Mouse (Mus musculus) kidney, adult 2 months (tissue): Measurements from ENCODE around the gene Ppp1r13b. TPM values are rescaled to one million over a fixed set of nuclear protein-coding genes. Genes with fewer than 3 reads are reported as not detected.

Experiments used
- DNase-seq: peaks from one replicate; pipeline ENCODE4 v3.0.0; 2021
- H3K27ac ChIP-seq: fragments of 200-500 bp; 2 replicates; pipeline ENCODE4 v1.5.1; 2012; ENCODE audit warnings: low read depth, low read length, control low read depth, inconsistent platforms; ENCODE audit not compliant: insufficient read depth
- H3K27me3 ChIP-seq: fragments of 200-500 bp; replicated peaks from 2 replicates; pipeline ENCODE4 v1.6.1; 2012; ENCODE audit warnings: mild to moderate bottlenecking, moderate library complexity, low read length, inconsistent platforms; ENCODE audit not compliant: control insufficient read depth, insufficient read depth
- H3K36me3 ChIP-seq: fragments of 200-500 bp; 2 replicates; pipeline ENCODE4 v1.6.1; 2012; ENCODE audit warnings: mild to moderate bottlenecking, moderate library complexity, low read length, inconsistent platforms; ENCODE audit not compliant: control insufficient read depth, insufficient read depth
- H3K4me1 ChIP-seq: fragments of 200-500 bp; 2 replicates; pipeline ENCODE4 v1.6.1; 2011; ENCODE audit warnings: low read length; ENCODE audit not compliant: control insufficient read depth, insufficient read depth
- H3K4me3 ChIP-seq: fragments of 200-500 bp; 2 replicates; pipeline ENCODE4 v1.5.1; 2011; ENCODE audit warnings: mild to moderate bottlenecking, low read depth, low read length, control low read depth; ENCODE audit not compliant: insufficient read depth
- CTCF ChIP-seq: fragments of 200-500 bp; conservative IDR thresholded peaks from 2 replicates; pipeline ENCODE4 v1.5.1; 2011; ENCODE audit warnings: low read depth, mild to moderate bottlenecking, control low read depth, low read length, moderate library complexity, mixed read lengths; ENCODE audit not compliant: insufficient read depth, insufficient read length
- POLR2A ChIP-seq: fragments of 200-500 bp; IDR thresholded peaks from one replicate; pipeline ENCODE4 v1.6.1; 2011; ENCODE audit warnings: low read depth, low read length, control low read depth
- WGBS: fragments of 180-500 bp; shearing (Covaris S2); methylation state at CpG from one replicate; pipeline ENCODE4 v1.1.7; 2018; 5-methylcytosine and 5-hydroxymethylcytosine counted together
- polyA plus RNA-seq: library from polyadenylated mRNA; depleted of rRNA; stranded (reverse); fragments of >200 nt; gene quantifications from 2 replicates; pipeline ENCODE4 v1.2.3, GENCODE M21; 2012

The Ppp1r13b gene
- polyA plus RNA-seq, 1 experiment, result 11.7 TPM

- WGBS, result 58% methylated on average over 10 of the region's 10 CpGs
- peak overlapping the region; percentile 45; the same call in 1 of the 2 replicates for H3K27ac ChIP-seq
- DNase-seq, result peak; percentile 61
These were observed 35.6 kb upstream of the Ppp1r13b start for GRCm38 (mm10) chr12:111943421-111944064.

GRCm38 (mm10) chr12:111938623-111939177 is 30.8 kb upstream of the Ppp1r13b start:
- H3K4me1 ChIP-seq, result peaks cover 14% of the 10 kb centered on the region
- TF ChIP-seq CTCF (no peak), POLR2A (no peak)
- 73% methylated on average over 1 of the region's 1 CpGs for WGBS
- DNase-seq, result no peak
- H3K27me3 ChIP-seq, result no peaks in the 10 kb centered on the region
- no peak overlapping the region for H3K4me3 ChIP-seq
- H3K27ac ChIP-seq, result no peak overlapping the region
- no peaks in the 10 kb centered on the region for H3K36me3 ChIP-seq

More at GRCm38 (mm10) chr12:111943421-111944064, 35.6 kb upstream of the Ppp1r13b start:
- TF ChIP-seq POLR2A, result no peak
- TF ChIP-seq CTCF, result no peak
- H3K27me3 ChIP-seq, result no peaks in the 10 kb centered on the region
- H3K4me3 ChIP-seq, result no peak overlapping the region
- peaks cover 11% of the 10 kb centered on the region; the same call in 1 of the 2 replicates for H3K4me1 ChIP-seq
- H3K36me3 ChIP-seq, result no peaks in the 10 kb centered on the region

- Histone ChIP-seq H3K4me1 (peaks cover 15% of the 10 kb centered on the region), H3K27ac (peak overlapping the region; percentile 49), H3K36me3 (no peaks in the 10 kb centered on the region)
These were observed 29.0 kb upstream of the Ppp1r13b start for GRCm38 (mm10) chr12:111936706-111937550.

GRCm38 (mm10) chr12:111933971-111934370 is 26.1 kb upstream of the Ppp1r13b start:
- Histone ChIP-seq H3K27me3 (no peaks in the 10 kb centered on the region), H3K4me3 (no peak overlapping the region), H3K27ac (no peak overlapping the region), H3K36me3 (no peaks in the 10 kb centered on the region), H3K4me1 (peaks cover 15% of the 10 kb centered on the region)
- DNase-seq, result no peak
- WGBS, result 53% methylated on average over 2 of the region's 2 CpGs
- TF ChIP-seq CTCF (no peak), POLR2A (no peak)

More at GRCm38 (mm10) chr12:111936706-111937550, 29.0 kb upstream of the Ppp1r13b start:
- 29% methylated on average over 24 of the region's 24 CpGs for WGBS
- Histone ChIP-seq H3K27me3 (no peaks in the 10 kb centered on the region), H3K4me3 (no peak overlapping the region)
- DNase-seq, result peak; percentile 97
- TF ChIP-seq POLR2A, result no peak
- TF ChIP-seq CTCF, result no peak

- H3K36me3 ChIP-seq, result no peaks in the 10 kb centered on the region
- H3K4me3 ChIP-seq, result no peak overlapping the region
- peaks cover 15% of the 10 kb centered on the region for H3K4me1 ChIP-seq
- H3K27ac ChIP-seq, result no peak overlapping the region
- H3K27me3 ChIP-seq, result no peaks in the 10 kb centered on the region
- no peak for TF ChIP-seq POLR2A
- TF ChIP-seq CTCF, result peak; percentile 25; the same call in 1 of the 2 replicates
- 51% methylated on average over 11 of the region's 11 CpGs for WGBS
- peak; percentile 83 for DNase-seq
These were observed 25.3 kb upstream of the Ppp1r13b start for GRCm38 (mm10) chr12:111933032-111933704.

- H3K27me3 ChIP-seq, result no peaks in the 10 kb centered on the region
- TF ChIP-seq CTCF, result no peak
- TF ChIP-seq POLR2A, result no peak
- peaks cover 15% of the 10 kb centered on the region for H3K4me1 ChIP-seq
- DNase-seq, result no peak
- no peak overlapping the region for H3K4me3 ChIP-seq
- H3K27ac ChIP-seq, result no peak overlapping the region
- no peaks in the 10 kb centered on the region for H3K36me3 ChIP-seq
- 67% methylated on average over 3 of the region's 3 CpGs for WGBS
These were observed 24.6 kb upstream of the Ppp1r13b start for GRCm38 (mm10) chr12:111932513-111932912.
